Mouse (Mus musculus) thymus, postnatal 4 days (tissue): ENCODE data around the gene Tmem52.
A peak's percentile ranks its signal among the peaks of the same experiment; 100 is the strongest.

Source experiments
- DNase-seq: peaks from one replicate; pipeline ENCODE4 v3.0.0; 2021

Tmem52 gene

GRCm38 (mm10) chr4:155514810-155515209 is 45.9 kb downstream of the Tmem52 start:
- no peak for DNase-seq

GRCm38 (mm10) chr4:155517948-155518517 is 49.1 kb downstream of the Tmem52 start:
- DNase-seq, result peak; percentile 30
